In the genomic region with DNA sequence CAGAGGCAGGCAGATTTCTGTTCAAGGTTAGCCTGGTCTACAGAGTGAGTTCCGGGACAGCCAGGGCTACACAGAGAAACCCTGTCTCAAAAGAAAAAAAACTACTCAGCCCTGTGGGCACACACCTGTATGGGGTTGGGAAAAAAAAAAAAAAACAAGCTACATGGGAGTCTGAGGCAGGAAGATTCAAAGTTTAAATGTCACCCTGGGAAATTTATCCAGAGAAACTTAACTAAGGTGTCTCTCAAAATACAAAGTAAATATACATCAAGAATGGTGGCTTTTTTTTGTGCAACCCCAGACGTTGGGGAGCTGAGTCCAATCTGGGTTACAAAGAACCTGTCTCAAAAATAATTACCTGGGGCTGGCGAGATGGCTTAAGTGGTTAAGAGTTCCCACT, we compare ENCODE assay signal across 22 mouse cellular contexts. TPM values are rescaled to one million over a fixed set of nuclear protein-coding genes. Genes with fewer than 3 reads are reported as not detected.
A peak's percentile ranks its signal among the peaks of the same experiment; 100 is the strongest.
DNase-seq lines count a peak whose midpoint lies in the region; TF ChIP-seq lines count a peak whose summit lies in the region.
"Had no signal": no experiment of that assay in that cellular context is flagged by ENCODE, and none has a peak within 500 bp of the region (broad histone marks: within the 10 kb centered on the region; RNA-seq: fewer than 3 reads in every experiment).

No protein-coding gene starts in this region.

- H3ac ChIP-seq in myocyte (ENCODE audit: control insufficient read depth, insufficient read length), result no peak overlapping the region

- no peaks in the 10 kb centered on the region for H3K27me3 ChIP-seq in E14TG2a.4 (ENCODE audit: insufficient read depth, low read length)
- no peaks in the 10 kb centered on the region for H3K27me3 ChIP-seq in myocyte (ENCODE audit: control insufficient read depth, insufficient read depth, insufficient read length)
- H3K27me3 ChIP-seq: embryonic facial prominence, embryonic 13.5 days; heart, embryonic 13.5 days; Patski had no signal

- peaks cover 18% of the 10 kb centered on the region for H3K79me2 ChIP-seq in myocyte (ENCODE audit: control insufficient read depth, insufficient read depth)

- H3K36me3 ChIP-seq in E14TG2a.4 (ENCODE audit: insufficient read depth, low read length) (peaks cover 45% of the 10 kb centered on the region), myocyte (ENCODE audit: control insufficient read depth, insufficient read depth) (peaks cover 8% of the 10 kb centered on the region)

- TF ChIP-seq POLR2A in myocyte (IDR thresholded peaks at IDR 0.05; ENCODE audit: insufficient read length, low read depth), result no peak

- no peak for TF ChIP-seq CTCF in E14TG2a.4 (conservative IDR thresholded peaks at IDR 0.05; ENCODE audit: low read length)

- peaks cover 32% of the 10 kb centered on the region for H3K4me1 ChIP-seq in E14TG2a.4 (replicated peaks; ENCODE audit: low read depth, low read length)

- H3K4me2 ChIP-seq in myocyte (ENCODE audit: low read depth), result no peak overlapping the region

- peak; percentile 42 for DNase-seq in heart, adult 11 months
- DNase-seq in heart, adult 8-10 months (ENCODE audit: low spot score), result no peak
- DNase-seq in A20 (ENCODE audit: low read depth, low spot score), result peak; percentile 31
- no peak for DNase-seq in lung, adult 18-20 months
- DNase-seq: adrenal gland, postnatal 10 days; adrenal gland, postnatal 36 days; cerebellum, adult 18-20 months; cerebellum, postnatal 25 days; embryo, embryonic 11 days; forebrain, postnatal 0 days; gastrocnemius, adult 2 months; gastrocnemius, postnatal 14 days; heart, adult 18-20 months; heart, postnatal 14 days; heart, postnatal 4 days had no signal

- H3K4me3 ChIP-seq in E14TG2a.4 (replicated peaks; ENCODE audit: low read length) (peak overlapping the region; percentile 92; the same call in 1 of the 2 replicates), myocyte (peak overlapping the region; percentile 70)

- no peaks in the 10 kb centered on the region for H3K9me3 ChIP-seq in E14TG2a.4 (ENCODE audit: low read length)
- H3K9me3 ChIP-seq: embryonic facial prominence, embryonic 10.5 days; embryonic facial prominence, embryonic 13.5 days; heart, embryonic 10.5 days; heart, embryonic 13.5 days had no signal

TF ChIP-seq in myocyte, 11 proteins besides CTCF, POLR2A, EP300 and RAD21:
- no peak for TF ChIP-seq MYOG (IDR thresholded peaks at IDR 0.05; ENCODE audit: control insufficient read depth in 1 of 3, insufficient read depth in 1 of 3, insufficient read length in 2 of 3, low read depth in 2 of 3)
- TF ChIP-seq POLR2AphosphoS2 (IDR thresholded peaks at IDR 0.05; ENCODE audit: insufficient read length, low read depth), result no peak
- TF ChIP-seq SRF (IDR thresholded peaks at IDR 0.05; ENCODE audit: control insufficient read depth, insufficient read length, low read depth), result no peak
- no peak for TF ChIP-seq E2F4 (IDR thresholded peaks at IDR 0.05; ENCODE audit: insufficient read depth)
- no peak for TF ChIP-seq USF1 (IDR thresholded peaks at IDR 0.05; ENCODE audit: low read depth)
- no peak for TF ChIP-seq TCF12 (IDR thresholded peaks at IDR 0.05; ENCODE audit: insufficient read depth, poor library complexity, severe bottlenecking)
- no peak for TF ChIP-seq REST (IDR thresholded peaks at IDR 0.05; ENCODE audit: insufficient read depth, insufficient read length)
- TF ChIP-seq MYOD1 (IDR thresholded peaks at IDR 0.05; ENCODE audit: control insufficient read depth in 1 of 3, insufficient read length in 2 of 3, low read depth in 2 of 3), result no peak
- TF ChIP-seq TCF3 (IDR thresholded peaks at IDR 0.05; ENCODE audit: insufficient read length, low read depth), result no peak
- TF ChIP-seq CEBPB (IDR thresholded peaks at IDR 0.05; ENCODE audit: insufficient read depth, poor library complexity, severe bottlenecking), result no peak
- no peak for TF ChIP-seq MAX (IDR thresholded peaks at IDR 0.05; ENCODE audit: low read depth)
TF ChIP-seq in myocyte: peak in this region for 0.

RNA-seq across cellular contexts. Expression of a gene that starts 1.5 kb away (rescaled TPM):
- under 1 TPM; 0.22 to 0.60 (median 0.28) TPM for total RNA-seq in heart, adult 8-10 months (2022)
- polyA plus RNA-seq in myocyte (2012; fragmentation: generic; extraction: Trizol), result 8.7 TPM

RNA-seq across cellular contexts. Expression of a gene that starts 45.8 kb away (rescaled TPM):
- total RNA-seq in heart, adult 8-10 months (2022), result 10 to 100 TPM; 15.3 to 25.2 (median 17.5) TPM
- polyA plus RNA-seq in myocyte (2012; fragmentation: generic; extraction: Trizol), result 20.7 TPM

RNA-seq across cellular contexts. Expression of a gene that starts 56.5 kb away (rescaled TPM):
- 10 to 100 TPM; 10.9 to 12.5 (median 11.4) TPM for total RNA-seq in heart, adult 8-10 months (2022)
- polyA plus RNA-seq in myocyte (2012; fragmentation: generic; extraction: Trizol), result 90.4 TPM
- total RNA-seq: forebrain, postnatal 0 days; gastrocnemius, adult 2 months had no signal

Comparison
In these comparisons a context has a peak if more than half of its experiments do, and no peak if none do; other contexts are left out.
1. DNase-seq: peak in heart, adult 11 months (single experiment) and A20 (single experiment); none in heart, adult 8-10 months (single experiment) and lung, adult 18-20 months (0 of 2).